Mouse (Mus musculus) kidney, adult 2 months (tissue): ENCODE data around the gene Myh7. TPM values are rescaled to one million over a fixed set of nuclear protein-coding genes. Genes with fewer than 3 reads are reported as not detected.
"Not testable (repeated sequence)": the region's sequence is repeated elsewhere in the genome, so short reads cannot be mapped to it uniquely, and the experiment has no call there.

Experiments used
- DNase-seq: peaks from one replicate; pipeline ENCODE4 v3.0.0; 2021
- H3K27ac ChIP-seq: fragments of 200-500 bp; 2 replicates; pipeline ENCODE4 v1.5.1; 2012; ENCODE audit warnings: low read depth, low read length, control low read depth, inconsistent platforms; ENCODE audit not compliant: insufficient read depth
- H3K27me3 ChIP-seq: fragments of 200-500 bp; replicated peaks from 2 replicates; pipeline ENCODE4 v1.6.1; 2012; ENCODE audit warnings: mild to moderate bottlenecking, moderate library complexity, low read length, inconsistent platforms; ENCODE audit not compliant: control insufficient read depth, insufficient read depth
- H3K36me3 ChIP-seq: fragments of 200-500 bp; 2 replicates; pipeline ENCODE4 v1.6.1; 2012; ENCODE audit warnings: mild to moderate bottlenecking, moderate library complexity, low read length, inconsistent platforms; ENCODE audit not compliant: control insufficient read depth, insufficient read depth
- H3K4me1 ChIP-seq: fragments of 200-500 bp; 2 replicates; pipeline ENCODE4 v1.6.1; 2011; ENCODE audit warnings: low read length; ENCODE audit not compliant: control insufficient read depth, insufficient read depth
- H3K4me3 ChIP-seq: fragments of 200-500 bp; 2 replicates; pipeline ENCODE4 v1.5.1; 2011; ENCODE audit warnings: mild to moderate bottlenecking, low read depth, low read length, control low read depth; ENCODE audit not compliant: insufficient read depth
- CTCF ChIP-seq: fragments of 200-500 bp; conservative IDR thresholded peaks from 2 replicates; pipeline ENCODE4 v1.5.1; 2011; ENCODE audit warnings: low read depth, mild to moderate bottlenecking, control low read depth, low read length, moderate library complexity, mixed read lengths; ENCODE audit not compliant: insufficient read depth, insufficient read length
- POLR2A ChIP-seq: fragments of 200-500 bp; IDR thresholded peaks from one replicate; pipeline ENCODE4 v1.6.1; 2011; ENCODE audit warnings: low read depth, low read length, control low read depth
- WGBS: fragments of 180-500 bp; shearing (Covaris S2); methylation state at CpG from one replicate; pipeline ENCODE4 v1.1.7; 2018; 5-methylcytosine and 5-hydroxymethylcytosine counted together
- polyA plus RNA-seq: library from polyadenylated mRNA; depleted of rRNA; stranded (reverse); fragments of >200 nt; gene quantifications from 2 replicates; pipeline ENCODE4 v1.2.3, GENCODE M21; 2012

Gene Myh7
- polyA plus RNA-seq, 1 experiment = 5.2 TPM

- Histone ChIP-seq H3K27me3 (no peaks in the 10 kb centered on the region), H3K4me3 (no peak overlapping the region), H3K4me1 (no peaks in the 10 kb centered on the region), H3K36me3 (no peaks in the 10 kb centered on the region), H3K27ac (no peak overlapping the region)
- DNase-seq = no peak
- TF ChIP-seq POLR2A = no peak
- TF ChIP-seq CTCF = no peak
- 82% methylated on average over 18 of the region's 18 CpGs for WGBS
Measured at GRCm38 (mm10) chr14:55003878-55004855, 9.7 kb upstream of the Myh7 start.

- Histone ChIP-seq H3K27ac (no peak overlapping the region), H3K27me3 (no peaks in the 10 kb centered on the region), H3K4me3 (no peak overlapping the region), H3K4me1 (no peaks in the 10 kb centered on the region), H3K36me3 (no peaks in the 10 kb centered on the region)
- WGBS = 62% methylated on average over 7 of the region's 7 CpGs
- DNase-seq = no peak
- no peak for TF ChIP-seq CTCF
- no peak for TF ChIP-seq POLR2A
Measured at GRCm38 (mm10) chr14:55002687-55003120, 8.3 kb upstream of the Myh7 start.

GRCm38 (mm10) chr14:55001938-55002686 is 7.7 kb upstream of the Myh7 start:
- Histone ChIP-seq H3K36me3 (no peaks in the 10 kb centered on the region), H3K27ac (no peak overlapping the region), H3K4me3 (no peak overlapping the region), H3K4me1 (no peaks in the 10 kb centered on the region), H3K27me3 (no peaks in the 10 kb centered on the region)
- DNase-seq = no peak
- no peak for TF ChIP-seq POLR2A
- no peak for TF ChIP-seq CTCF
- WGBS = 38% methylated on average over 12 of the region's 12 CpGs

- Histone ChIP-seq H3K36me3 (no peaks in the 10 kb centered on the region), H3K27me3 (no peaks in the 10 kb centered on the region), H3K27ac (no peak overlapping the region), H3K4me3 (no peak overlapping the region), H3K4me1 (no peaks in the 10 kb centered on the region)
- TF ChIP-seq CTCF = no peak
- no peak for TF ChIP-seq POLR2A
- 100% methylated on average over 2 of the region's 2 CpGs for WGBS
- no peak for DNase-seq
Measured at GRCm38 (mm10) chr14:55001446-55001845, 7.0 kb upstream of the Myh7 start.

GRCm38 (mm10) chr14:55000814-55001213 is 6.4 kb upstream of the Myh7 start:
- Histone ChIP-seq H3K27me3 (no peaks in the 10 kb centered on the region), H3K4me3 (no peak overlapping the region), H3K4me1 (no peaks in the 10 kb centered on the region), H3K27ac (no peak overlapping the region), H3K36me3 (no peaks in the 10 kb centered on the region)
- WGBS = 87% methylated on average over 6 of the region's 6 CpGs
- DNase-seq = no peak
- TF ChIP-seq POLR2A (no peak), CTCF (no peak)

GRCm38 (mm10) chr14:54999868-55000267 is 5.4 kb upstream of the Myh7 start:
- whole genome bisulfite sequencing = 77% methylated on average over 5 of the region's 5 CpGs

GRCm38 (mm10) chr14:54998680-54999079 is 4.3 kb upstream of the Myh7 start:
- Histone ChIP-seq H3K4me3 (no peak overlapping the region), H3K4me1 (no peaks in the 10 kb centered on the region), H3K27ac (no peak overlapping the region), H3K36me3 (no peaks in the 10 kb centered on the region), H3K27me3 (no peaks in the 10 kb centered on the region)
- no peak for TF ChIP-seq CTCF
- no peak for TF ChIP-seq POLR2A
- no peak for DNase-seq

More at GRCm38 (mm10) chr14:54999868-55000267, 5.4 kb upstream of the Myh7 start:
- H3K4me3 ChIP-seq, H3K27me3 ChIP-seq, H3K4me1 ChIP-seq, DNase-seq, H3K36me3 ChIP-seq, H3K27ac ChIP-seq: not testable (repeated sequence)
